Mouse (Mus musculus) intestine, postnatal 0 days (tissue): ENCODE measurements at regions not wholly inside any gene's neighbourhood (a gene's known extent, or its start where the extent isn't known, plus 50 kb on each side); places are given as distances from the start of the nearest gene placed in this dataset.

Source experiments
- ATAC-seq: fragments of 200-750 bp; cut with Nextera tagmentation; 2 replicates; pipeline ENCODE4 v1.8.0; 2017; ENCODE audit warnings: mild to moderate bottlenecking, moderate TSS enrichment, moderate library complexity
- H3K27ac ChIP-seq: fragments of 300-500 bp; sonication (generic); 2 replicates; pipeline ENCODE4 v1.5.1; 2014; ENCODE audit warnings: mild to moderate bottlenecking, low read depth, low read length, moderate library complexity
- H3K27me3 ChIP-seq: fragments of 300-500 bp; sonication (generic); replicated peaks from 2 replicates; pipeline ENCODE4 v1.6.1; 2014; ENCODE audit warnings: low read length, mixed read lengths; ENCODE audit not compliant: control insufficient read depth, insufficient read depth
- H3K36me3 ChIP-seq: fragments of 300-500 bp; sonication (generic); 2 replicates; pipeline ENCODE4 v1.6.1; 2014; ENCODE audit warnings: mild to moderate bottlenecking, moderate library complexity; ENCODE audit not compliant: control insufficient read depth, insufficient read depth
- H3K4me1 ChIP-seq: fragments of 300-500 bp; sonication (generic); replicated peaks from 2 replicates; pipeline ENCODE4 v1.6.1; 2014; ENCODE audit warnings: antibody characterized with exemption, low read length, mixed read lengths; ENCODE audit not compliant: control insufficient read depth, insufficient read depth
- H3K4me2 ChIP-seq: fragments of 300-500 bp; sonication (generic); replicated peaks from 2 replicates; pipeline ENCODE4 v1.6.1; 2014; ENCODE audit warnings: low read depth, mild to moderate bottlenecking, moderate library complexity
- H3K4me3 ChIP-seq: fragments of 300-500 bp; sonication (generic); 2 replicates; pipeline ENCODE4 v1.5.1; 2014; ENCODE audit warnings: low read depth, low read length
- H3K9ac ChIP-seq: fragments of 300-500 bp; sonication (generic); 2 replicates; pipeline ENCODE4 v1.6.1; 2014; ENCODE audit warnings: mild to moderate bottlenecking, low read depth, low read length
- H3K9me3 ChIP-seq: fragments of 300-500 bp; sonication (generic); 2 replicates; pipeline ENCODE4 v1.6.1; 2016; ENCODE audit warnings: mixed run types; ENCODE audit not compliant: control insufficient read depth
- CTCF ChIP-seq: sonication (generic); IDR thresholded peaks from 2 replicates; pipeline ENCODE4 v1.5.1; 2016; ENCODE audit warnings: low read depth, mild to moderate bottlenecking, control low read depth, antibody characterized with exemption, moderate library complexity
- WGBS: fragments of 180-500 bp; shearing (Covaris S2); extraction: QIAGEN DNeasy Blood & Tissue Kit; methylation state at CpG from one replicate; pipeline ENCODE4 v1.1.7; 2014; 5-methylcytosine and 5-hydroxymethylcytosine counted together

DNA sequence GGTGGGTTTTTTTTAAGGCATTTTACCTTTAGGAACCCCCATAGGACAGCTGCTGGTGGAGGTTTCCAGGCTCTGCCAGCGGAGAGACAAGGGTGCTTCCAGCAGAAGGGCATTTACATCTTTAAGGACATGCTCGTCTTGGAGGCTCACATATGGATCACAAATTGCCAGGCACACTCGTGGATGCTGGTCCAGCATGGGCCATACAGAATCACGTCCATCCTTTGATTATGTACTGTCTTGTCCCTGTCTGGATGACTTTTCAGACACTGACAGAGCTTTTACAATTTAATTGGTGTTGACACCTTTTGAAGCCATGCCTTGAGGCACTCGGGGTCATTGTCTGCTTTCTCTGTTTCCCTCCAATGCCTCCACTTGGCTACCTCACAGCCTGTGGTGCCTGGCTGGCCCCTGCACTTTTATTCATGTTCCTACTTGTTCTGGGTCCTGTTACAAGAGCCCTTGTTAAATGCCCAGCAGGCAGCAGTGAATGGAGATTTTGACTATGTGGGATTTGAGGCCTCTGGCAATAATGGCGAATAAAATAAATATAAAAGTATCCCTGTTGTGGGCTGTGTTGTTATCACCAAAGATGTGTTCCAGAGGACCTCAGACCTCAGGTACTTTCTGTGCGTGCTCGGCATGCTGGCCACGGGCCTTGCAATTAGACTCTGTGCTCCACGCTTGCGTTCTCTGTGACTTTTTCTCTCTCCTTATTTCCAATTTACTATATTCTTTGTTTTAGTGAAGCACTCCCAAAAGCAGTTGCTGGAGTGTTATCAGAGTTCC, 89.3 kb downstream of the Atp6v1g3 start:
- ATAC-seq = no peak
- Histone ChIP-seq H3K27me3 (no peaks in the 10 kb centered on the region), H3K9ac (no peak overlapping the region), H3K36me3 (no peaks in the 10 kb centered on the region), H3K9me3 (no peaks in the 10 kb centered on the region), H3K27ac (no peak overlapping the region), H3K4me3 (no peak overlapping the region), H3K4me2 (no peak overlapping the region), H3K4me1 (no peaks in the 10 kb centered on the region)
- TF ChIP-seq CTCF = no peak
- WGBS = 84% methylated on average over 11 of the region's 11 CpGs

DNA sequence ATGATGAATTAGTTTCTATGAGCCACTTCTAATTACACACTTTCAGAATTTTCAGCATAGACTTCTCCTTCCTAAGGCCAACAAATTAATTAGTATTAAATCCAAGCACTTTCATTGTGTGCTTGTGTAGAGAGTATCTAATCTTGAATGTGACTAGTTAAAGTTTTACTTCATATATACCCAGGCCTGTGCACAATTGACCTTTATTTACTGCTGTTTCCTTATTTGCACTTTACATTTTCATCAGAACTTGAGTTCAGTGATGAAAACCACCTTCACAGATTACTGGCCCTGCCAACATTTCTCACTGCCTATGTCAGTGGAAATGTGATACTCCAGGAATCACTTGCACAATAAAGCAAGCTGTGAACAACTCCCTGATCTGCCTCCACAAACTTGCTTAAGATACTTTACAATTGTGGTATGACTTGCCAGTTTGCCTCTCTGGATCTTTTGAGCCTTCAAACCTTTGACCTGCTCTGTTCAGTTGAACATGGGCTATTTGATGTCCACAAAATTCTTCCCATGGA, 96.5 kb downstream of the Atp6v1g3 start:
- no peak overlapping the region for H3K4me2 ChIP-seq
- H3K27me3 ChIP-seq = no peaks in the 10 kb centered on the region
- H3K4me3 ChIP-seq = no peak overlapping the region
- ATAC-seq = no peak
- no peak overlapping the region for H3K9ac ChIP-seq
- H3K27ac ChIP-seq = no peak overlapping the region
- H3K9me3 ChIP-seq = no peaks in the 10 kb centered on the region
- no peaks in the 10 kb centered on the region for H3K36me3 ChIP-seq
- H3K4me1 ChIP-seq = no peaks in the 10 kb centered on the region
- no peak for TF ChIP-seq CTCF

DNA sequence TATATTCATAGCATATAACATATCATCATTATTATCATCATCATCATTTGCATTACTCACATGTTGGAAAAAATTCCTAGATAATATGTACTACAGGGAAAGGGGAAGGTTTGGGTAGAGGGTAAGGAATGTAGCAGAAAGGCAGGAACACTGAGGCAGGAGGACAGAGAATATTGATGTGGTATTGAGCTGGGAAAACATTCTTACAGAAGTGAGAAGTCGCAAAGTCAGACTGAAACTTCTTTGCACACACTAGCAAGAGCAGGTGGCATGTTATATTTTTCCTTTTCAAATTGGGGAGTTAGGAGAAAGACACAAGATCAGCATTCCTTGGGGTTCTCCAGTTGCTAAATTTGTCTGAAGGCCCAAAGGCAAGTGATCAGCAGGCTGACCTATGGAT, 97.9 kb downstream of the Atp6v1g3 start:
- TF ChIP-seq CTCF = no peak
- WGBS = 83% methylated on average over 1 of the region's 1 CpGs
- Histone ChIP-seq H3K27ac (no peak overlapping the region), H3K4me2 (no peak overlapping the region), H3K4me3 (no peak overlapping the region), H3K36me3 (no peaks in the 10 kb centered on the region), H3K9me3 (no peaks in the 10 kb centered on the region), H3K27me3 (no peaks in the 10 kb centered on the region), H3K9ac (no peak overlapping the region), H3K4me1 (no peaks in the 10 kb centered on the region)
- no peak for ATAC-seq

DNA sequence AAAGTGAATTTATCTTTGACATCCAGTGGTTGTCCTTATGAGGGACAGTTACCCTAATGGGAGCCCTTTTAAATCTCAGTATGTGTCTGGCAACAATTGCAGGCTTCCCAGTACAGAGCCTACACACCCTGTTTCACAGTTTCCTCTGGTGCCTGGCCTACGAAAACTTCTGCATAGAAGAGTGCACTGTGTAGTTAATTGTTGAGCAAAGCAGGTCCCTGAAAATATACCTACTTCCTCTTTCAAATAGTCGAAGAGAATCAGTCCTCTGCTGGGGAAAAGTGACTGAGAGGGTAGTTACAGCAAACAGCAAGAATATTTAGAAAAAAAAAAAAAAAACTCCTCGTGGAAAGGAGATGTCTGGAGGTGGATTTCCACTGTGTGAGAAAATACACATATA, 110.6 kb downstream of the Atp6v1g3 start:
- no peak overlapping the region for H3K4me2 ChIP-seq
- no peaks in the 10 kb centered on the region for H3K27me3 ChIP-seq
- H3K9me3 ChIP-seq = no peaks in the 10 kb centered on the region
- no peaks in the 10 kb centered on the region for H3K36me3 ChIP-seq
- no peaks in the 10 kb centered on the region for H3K4me1 ChIP-seq
- no peak for TF ChIP-seq CTCF
- no peak overlapping the region for H3K9ac ChIP-seq
- H3K4me3 ChIP-seq = no peak overlapping the region
- ATAC-seq = no peak
- WGBS = 60% methylated on average over 3 of the region's 3 CpGs
- no peak overlapping the region for H3K27ac ChIP-seq

DNA sequence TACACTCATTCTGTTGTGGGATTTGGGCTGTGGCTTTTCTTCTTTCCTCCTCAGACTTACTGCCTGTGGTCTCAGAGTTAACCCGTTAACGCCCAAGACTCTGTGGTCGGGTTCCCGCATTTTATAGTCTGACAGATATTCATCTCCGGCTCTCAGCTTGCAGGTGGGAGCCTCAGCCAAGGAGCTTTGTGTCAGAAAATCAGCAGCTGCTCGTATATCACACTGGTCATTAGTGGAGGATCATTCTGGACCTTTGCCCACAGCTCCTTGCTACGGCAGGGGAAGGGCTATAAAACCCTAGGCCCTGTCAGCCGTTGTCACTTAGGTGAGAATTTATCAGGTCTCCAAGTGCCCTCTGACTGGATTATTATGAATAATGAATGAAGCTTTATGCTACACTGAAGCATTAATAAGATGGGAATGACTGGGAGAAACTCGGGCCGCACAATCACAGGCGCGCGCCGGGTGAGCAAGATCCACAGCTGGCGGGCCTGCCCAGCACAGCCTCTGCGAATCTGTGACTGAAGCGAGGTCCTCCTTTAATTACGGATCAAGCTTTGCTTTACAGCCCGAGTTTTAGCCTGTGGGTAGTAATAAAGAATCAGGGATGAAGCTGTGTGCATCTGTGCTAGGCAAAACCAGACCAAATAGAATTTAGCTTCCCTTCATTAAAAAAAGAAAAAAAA, 111.8 kb downstream of the Atp6v1g3 start:
- WGBS = 33% methylated on average over 19 of the region's 19 CpGs
- H3K27me3 ChIP-seq = no peaks in the 10 kb centered on the region
- TF ChIP-seq CTCF = no peak
- H3K27ac ChIP-seq = no peak overlapping the region
- H3K9ac ChIP-seq = no peak overlapping the region
- H3K4me3 ChIP-seq = no peak overlapping the region
- ATAC-seq = no peak
- H3K4me2 ChIP-seq = no peak overlapping the region; the same call in 1 of the 2 replicates
- no peaks in the 10 kb centered on the region for H3K4me1 ChIP-seq
- H3K36me3 ChIP-seq = no peaks in the 10 kb centered on the region
- H3K9me3 ChIP-seq = no peaks in the 10 kb centered on the region

DNA sequence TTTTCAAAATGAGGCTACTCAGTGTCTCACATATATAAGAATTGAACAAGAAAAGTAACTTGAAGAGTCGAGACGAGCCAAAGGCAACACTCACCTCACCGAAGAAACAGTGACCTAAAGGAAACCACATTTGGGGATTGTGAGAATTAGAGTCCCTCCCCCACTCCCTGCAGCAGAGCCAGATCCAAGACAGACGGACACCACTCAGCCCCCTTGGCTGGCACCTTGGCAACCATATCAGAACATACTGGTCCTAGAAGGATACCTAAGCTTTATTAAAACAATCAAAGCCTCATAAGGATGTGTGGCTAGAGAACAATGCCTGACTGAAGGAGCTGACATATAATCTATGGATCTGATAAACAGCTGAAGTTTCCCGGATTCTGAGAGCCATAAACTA, 112.5 kb downstream of the Atp6v1g3 start:
- no peaks in the 10 kb centered on the region for H3K27me3 ChIP-seq
- no peak for ATAC-seq
- no peak overlapping the region for H3K9ac ChIP-seq
- H3K36me3 ChIP-seq = no peaks in the 10 kb centered on the region
- no peak for TF ChIP-seq CTCF
- no peaks in the 10 kb centered on the region for H3K4me1 ChIP-seq
- no peak overlapping the region for H3K4me2 ChIP-seq
- no peaks in the 10 kb centered on the region for H3K9me3 ChIP-seq
- no peak overlapping the region for H3K27ac ChIP-seq
- no peak overlapping the region for H3K4me3 ChIP-seq
- 45% methylated on average over 5 of the region's 5 CpGs for WGBS
